Mouse (Mus musculus): Measurements from ENCODE around the gene B3galnt2. TPM values are rescaled to one million over a fixed set of nuclear protein-coding genes. Genes with fewer than 3 reads are reported as not detected.

Gene B3galnt2
- 29.0 and 35.2 TPM in 2 replicates for polyA plus RNA-seq (2012; rRNA removed)

DNA sequence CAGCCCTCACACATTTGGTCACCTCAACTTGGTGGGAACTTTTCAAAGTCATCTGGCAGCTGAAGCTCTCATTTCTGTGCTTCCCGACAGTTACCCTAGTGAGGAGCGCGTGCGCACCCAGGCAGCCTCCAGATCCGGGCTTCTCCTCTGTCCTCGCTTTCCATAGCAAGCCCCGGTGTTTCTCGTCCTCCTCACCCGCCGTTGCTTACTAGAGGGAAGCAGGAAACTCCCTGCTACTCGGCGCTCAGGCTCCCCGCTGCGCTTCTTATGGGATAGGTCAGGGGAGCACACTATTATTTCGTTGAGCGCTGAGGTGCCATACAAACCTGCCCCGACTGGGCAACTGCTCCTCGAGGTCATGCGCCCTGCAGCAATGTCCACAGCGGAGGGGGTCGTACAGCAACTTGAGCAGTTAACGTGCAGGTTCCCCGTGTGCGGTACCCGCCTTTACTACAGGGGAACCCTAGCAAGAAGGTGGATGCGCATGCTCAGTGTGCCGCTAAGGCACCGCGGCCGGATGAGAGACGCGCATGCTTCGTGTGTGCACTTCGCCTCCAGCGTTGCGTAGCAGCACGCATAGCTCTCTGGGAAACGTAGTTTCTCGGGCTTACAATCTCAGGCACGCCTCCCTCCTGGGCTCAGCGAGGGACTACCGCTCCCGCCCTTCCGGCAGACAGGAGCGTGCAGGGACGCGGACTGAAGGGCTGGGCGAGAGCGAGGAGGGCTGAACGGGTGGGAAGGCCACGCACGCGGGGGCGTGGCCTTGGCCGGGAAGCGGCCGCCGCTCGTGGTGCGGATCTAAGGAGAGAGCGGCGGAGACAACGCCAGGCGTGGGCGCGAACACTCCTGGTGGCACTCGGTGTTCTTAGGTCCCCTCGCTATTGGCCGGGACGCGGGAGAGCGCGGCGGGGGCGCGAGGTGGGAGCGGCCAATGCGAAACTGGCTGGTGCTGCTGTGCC lies at the start of gene B3galnt2:
TSS of gene B3galnt2 (plus strand) at position 596 of the 959 bp plus-strand sequence.
- DNase-seq (ENCODE audit: low read depth), result peak; percentile 100
- peak; percentile 75 for TF ChIP-seq POLR2A (IDR thresholded peaks at IDR 0.05; ENCODE audit: borderline replicate concordance, extremely low read depth, insufficient read depth, insufficient read length, poor library complexity, severe bottlenecking)
- TF ChIP-seq CTCF (IDR thresholded peaks at IDR 0.05; ENCODE audit: borderline replicate concordance, extremely low read depth, insufficient read depth, insufficient read length), result no peak

DNA sequence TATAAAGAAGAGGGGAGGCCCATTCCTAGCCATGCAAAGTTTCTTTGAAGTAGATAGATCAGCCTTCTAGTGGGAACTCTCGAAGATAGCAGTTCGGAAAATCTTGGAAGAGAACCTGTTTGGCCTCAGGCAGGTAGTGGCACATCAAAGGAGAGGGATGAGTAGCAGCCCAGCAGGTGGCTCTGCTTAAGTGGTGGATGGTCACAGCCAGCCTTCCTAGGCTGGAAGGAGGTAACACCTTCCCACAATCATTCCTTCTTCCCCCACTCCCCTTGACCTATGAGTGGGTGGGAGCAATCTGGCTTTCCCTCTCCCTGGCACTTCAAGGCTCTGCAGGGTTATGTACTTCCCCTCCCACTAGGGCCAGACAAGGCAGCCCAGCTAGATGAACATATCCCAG lies 42.9 kb upstream of the B3galnt2 start:
- TF ChIP-seq CTCF (IDR thresholded peaks at IDR 0.05; ENCODE audit: borderline replicate concordance, extremely low read depth, insufficient read depth, insufficient read length), result no peak
- no peak for TF ChIP-seq POLR2A (IDR thresholded peaks at IDR 0.05; ENCODE audit: borderline replicate concordance, extremely low read depth, insufficient read depth, insufficient read length, poor library complexity, severe bottlenecking)
- DNase-seq (ENCODE audit: low read depth), result no peak

DNA sequence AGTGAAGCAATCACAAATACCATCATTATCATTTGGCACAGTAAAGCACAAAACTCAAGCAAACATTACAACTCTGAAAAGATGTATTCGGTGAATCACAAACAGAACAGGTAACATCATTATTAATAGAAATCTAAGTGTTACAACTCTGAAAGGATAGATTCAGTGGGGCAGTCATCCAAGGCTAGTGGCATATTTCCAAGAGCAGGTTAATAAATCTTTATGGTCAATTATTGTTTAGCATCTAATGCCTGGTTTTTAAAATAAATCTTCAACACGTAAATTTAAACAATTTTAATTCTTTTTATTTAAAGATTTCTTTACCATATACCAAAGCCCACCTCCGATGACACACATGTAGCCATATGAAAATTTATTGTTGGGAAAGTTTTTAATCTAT lies 34.9 kb upstream of the B3galnt2 start:
- DNase-seq (ENCODE audit: low read depth), result no peak
- no peak for TF ChIP-seq CTCF (IDR thresholded peaks at IDR 0.05; ENCODE audit: borderline replicate concordance, extremely low read depth, insufficient read depth, insufficient read length)
- TF ChIP-seq POLR2A (IDR thresholded peaks at IDR 0.05; ENCODE audit: borderline replicate concordance, extremely low read depth, insufficient read depth, insufficient read length, poor library complexity, severe bottlenecking), result no peak

DNA sequence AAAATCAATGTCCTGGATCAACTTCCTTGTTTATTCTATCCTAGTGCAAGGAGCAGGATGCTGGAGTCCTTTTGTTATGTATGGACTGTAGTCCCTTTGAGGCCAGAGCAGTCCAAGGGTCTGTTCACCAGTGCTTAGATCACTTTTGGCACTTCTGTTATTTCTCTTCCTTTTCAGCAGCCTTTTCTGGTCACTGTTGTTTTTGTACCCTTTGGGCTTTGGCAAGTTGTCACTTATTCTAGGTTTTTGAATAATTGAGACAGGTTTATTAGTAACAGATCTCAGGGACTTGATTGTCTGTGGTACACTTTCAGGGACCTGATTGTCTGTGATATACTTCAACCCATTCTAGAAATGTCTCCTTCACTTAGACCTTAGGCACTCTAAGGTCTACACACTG lies 31.7 kb upstream of the B3galnt2 start:
- no peak for TF ChIP-seq POLR2A (IDR thresholded peaks at IDR 0.05; ENCODE audit: borderline replicate concordance, extremely low read depth, insufficient read depth, insufficient read length, poor library complexity, severe bottlenecking)
- no peak for TF ChIP-seq CTCF (IDR thresholded peaks at IDR 0.05; ENCODE audit: borderline replicate concordance, extremely low read depth, insufficient read depth, insufficient read length)

DNA sequence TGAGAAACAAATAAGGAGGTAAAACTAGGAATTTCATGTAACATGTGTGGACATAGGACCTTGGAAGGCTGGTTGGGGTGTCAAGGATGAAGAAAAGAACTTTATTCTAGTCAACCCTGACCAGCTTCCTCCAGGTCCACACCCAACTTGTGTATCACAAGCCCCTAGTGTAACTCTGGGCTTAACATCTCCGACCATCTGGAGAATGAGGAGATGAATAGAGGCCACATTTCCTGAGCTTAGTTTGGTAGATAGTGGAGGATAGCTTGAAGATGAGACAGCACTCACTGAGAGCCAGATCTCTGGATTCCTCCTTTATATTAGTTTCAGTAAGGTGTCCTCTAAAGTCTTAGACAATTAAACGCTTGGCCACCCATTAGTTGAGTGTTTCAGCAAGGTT lies 24.3 kb upstream of the B3galnt2 start:
- TF ChIP-seq POLR2A (IDR thresholded peaks at IDR 0.05; ENCODE audit: borderline replicate concordance, extremely low read depth, insufficient read depth, insufficient read length, poor library complexity, severe bottlenecking) (no peak), CTCF (IDR thresholded peaks at IDR 0.05; ENCODE audit: borderline replicate concordance, extremely low read depth, insufficient read depth, insufficient read length) (no peak)
- DNase-seq (ENCODE audit: low read depth), result no peak

More for the DNA sequence above, 31.7 kb upstream of the B3galnt2 start:
- DNase-seq (ENCODE audit: low read depth), result no peak

DNA sequence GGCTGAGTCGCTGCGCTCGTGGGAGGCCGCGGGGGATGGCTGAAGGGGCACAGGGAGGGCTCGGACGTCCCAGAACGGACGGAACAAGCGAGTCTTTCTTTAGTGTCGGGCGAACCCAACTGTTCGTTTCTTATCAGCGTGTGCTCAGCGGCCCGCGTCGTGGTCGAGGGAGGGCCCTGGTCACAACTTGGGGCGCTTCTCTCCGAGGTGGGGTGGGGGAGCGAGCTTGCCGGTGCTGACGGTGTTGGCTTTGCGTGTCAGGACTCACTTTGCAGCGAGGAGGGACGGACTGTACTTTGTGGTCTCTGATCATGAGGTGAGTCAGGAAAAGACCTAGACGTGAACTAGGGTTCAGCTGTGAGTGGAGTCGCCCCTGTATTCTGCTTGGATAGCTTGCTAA lies 662 bp downstream of the B3galnt2 start:
- TF ChIP-seq CTCF (IDR thresholded peaks at IDR 0.05; ENCODE audit: borderline replicate concordance, extremely low read depth, insufficient read depth, insufficient read length) (no peak), POLR2A (IDR thresholded peaks at IDR 0.05; ENCODE audit: borderline replicate concordance, extremely low read depth, insufficient read depth, insufficient read length, poor library complexity, severe bottlenecking) (no peak)
- DNase-seq (ENCODE audit: low read depth), result no peak

DNA sequence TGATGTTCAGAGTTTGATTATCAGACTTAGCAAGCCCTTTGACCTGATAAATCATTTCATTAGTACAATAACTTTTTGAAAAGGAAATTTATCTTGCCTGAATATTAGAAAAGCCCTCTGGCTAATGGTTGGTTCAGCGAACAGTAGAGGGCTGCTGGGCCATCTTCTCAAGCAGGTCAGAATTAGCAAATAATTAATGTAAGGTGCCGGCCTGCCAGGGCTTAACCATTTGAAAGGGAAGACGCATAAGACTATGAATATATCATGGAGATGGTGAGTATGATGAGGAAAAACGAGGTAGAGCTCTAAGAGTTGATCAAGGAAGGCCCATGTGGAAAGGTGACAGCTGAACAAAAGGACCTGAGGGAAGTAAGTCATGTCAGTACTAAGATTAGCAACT lies 2.4 kb downstream of the B3galnt2 start:
- no peak for DNase-seq (ENCODE audit: low read depth)
- TF ChIP-seq POLR2A (IDR thresholded peaks at IDR 0.05; ENCODE audit: borderline replicate concordance, extremely low read depth, insufficient read depth, insufficient read length, poor library complexity, severe bottlenecking) (no peak), CTCF (IDR thresholded peaks at IDR 0.05; ENCODE audit: borderline replicate concordance, extremely low read depth, insufficient read depth, insufficient read length) (no peak)

DNA sequence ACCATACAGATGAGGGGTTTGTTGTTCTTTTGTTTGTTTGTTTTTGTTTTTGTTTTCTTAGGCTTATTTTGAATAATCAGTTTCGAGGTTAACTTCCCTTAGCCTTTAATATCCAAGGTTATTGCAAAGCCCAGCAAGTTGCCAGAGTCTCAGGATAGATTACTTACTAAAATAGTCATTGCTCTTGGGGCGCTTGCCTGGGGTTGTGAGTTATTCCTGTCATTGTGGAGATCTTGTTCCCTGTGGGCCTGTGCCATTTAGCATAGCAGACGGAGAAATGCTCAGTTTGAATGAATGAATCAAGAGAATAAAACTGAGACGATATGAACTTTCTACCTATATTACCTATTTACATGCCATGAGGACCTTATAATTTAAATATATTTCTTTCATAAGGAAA lies 5.9 kb downstream of the B3galnt2 start:
- TF ChIP-seq CTCF (IDR thresholded peaks at IDR 0.05; ENCODE audit: borderline replicate concordance, extremely low read depth, insufficient read depth, insufficient read length), result no peak
- TF ChIP-seq POLR2A (IDR thresholded peaks at IDR 0.05; ENCODE audit: borderline replicate concordance, extremely low read depth, insufficient read depth, insufficient read length, poor library complexity, severe bottlenecking), result no peak

DNA sequence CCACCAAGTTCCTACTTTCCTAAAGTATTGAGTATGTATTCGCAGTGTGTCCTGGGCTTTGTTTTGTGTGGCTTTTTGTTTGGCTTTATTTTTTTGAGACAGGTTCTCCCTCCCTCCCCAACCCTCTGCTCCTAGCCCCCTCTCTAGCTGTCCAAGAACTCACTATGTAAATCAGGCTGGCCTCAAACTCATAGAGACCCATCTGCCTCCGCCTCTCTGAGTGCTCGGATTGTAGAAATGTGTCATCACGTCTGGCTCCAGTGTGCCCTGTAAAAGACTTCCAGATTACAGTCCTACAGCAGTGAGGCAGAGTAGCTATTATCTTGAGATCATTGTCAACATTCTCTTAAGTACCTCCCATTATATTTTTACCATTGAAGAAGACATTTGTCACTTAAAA lies 6.8 kb downstream of the B3galnt2 start:
- TF ChIP-seq POLR2A (IDR thresholded peaks at IDR 0.05; ENCODE audit: borderline replicate concordance, extremely low read depth, insufficient read depth, insufficient read length, poor library complexity, severe bottlenecking) (no peak), CTCF (IDR thresholded peaks at IDR 0.05; ENCODE audit: borderline replicate concordance, extremely low read depth, insufficient read depth, insufficient read length) (no peak)

More for the DNA sequence above, 5.9 kb downstream of the B3galnt2 start:
- DNase-seq (ENCODE audit: low read depth), result no peak

DNA sequence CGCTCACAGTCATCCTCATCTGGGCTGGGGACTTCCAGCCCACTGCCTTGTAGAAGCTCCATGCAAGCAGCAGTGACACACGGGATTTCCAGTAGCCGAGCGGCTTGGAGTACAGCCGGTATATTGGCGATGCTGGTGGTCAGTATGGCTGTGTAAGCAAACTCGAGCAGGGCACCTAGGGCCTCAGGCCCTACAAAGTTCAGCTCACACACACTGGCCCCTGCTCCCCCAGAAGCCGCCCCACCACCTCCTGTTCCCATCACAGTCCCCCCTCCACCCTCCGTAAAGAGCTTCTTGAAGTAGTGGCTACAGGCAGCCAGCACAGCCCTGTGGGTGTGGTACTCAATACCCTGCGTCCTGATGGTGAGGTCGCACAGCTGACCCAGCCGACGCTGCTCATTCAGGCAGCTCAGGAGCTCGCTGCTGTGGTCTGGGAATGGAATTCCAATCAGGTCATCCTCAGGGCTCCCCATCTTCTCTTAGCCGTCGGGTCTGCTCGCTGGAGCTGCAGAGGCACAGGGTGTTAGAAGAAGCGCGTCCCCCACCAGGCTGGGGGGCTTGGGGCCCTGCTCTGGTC lies 11.2 kb downstream of the B3galnt2 start:
- TF ChIP-seq POLR2A (IDR thresholded peaks at IDR 0.05; ENCODE audit: borderline replicate concordance, extremely low read depth, insufficient read depth, insufficient read length, poor library complexity, severe bottlenecking) (no peak), CTCF (IDR thresholded peaks at IDR 0.05; ENCODE audit: borderline replicate concordance, extremely low read depth, insufficient read depth, insufficient read length) (no peak)

More for the DNA sequence above, 6.8 kb downstream of the B3galnt2 start:
- no peak for DNase-seq (ENCODE audit: low read depth)

DNA sequence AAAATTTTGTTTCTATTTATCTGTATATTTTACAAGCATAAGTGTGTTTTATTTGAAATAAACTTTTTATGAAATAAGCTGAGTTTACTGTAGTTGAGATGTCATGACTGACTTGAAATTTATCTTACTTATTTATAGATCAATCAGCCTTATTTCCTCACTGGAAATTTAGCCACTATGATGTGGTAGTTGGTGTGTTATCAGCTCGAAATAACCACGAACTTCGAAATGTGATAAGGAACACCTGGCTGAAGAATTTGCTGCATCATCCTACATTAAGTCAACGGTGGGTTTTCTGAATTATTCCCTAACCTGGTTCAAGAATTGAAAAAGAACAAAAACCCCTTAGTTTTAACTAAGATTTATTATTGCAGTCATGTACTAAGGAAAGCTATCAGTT lies 11.9 kb downstream of the B3galnt2 start:
- TF ChIP-seq POLR2A (IDR thresholded peaks at IDR 0.05; ENCODE audit: borderline replicate concordance, extremely low read depth, insufficient read depth, insufficient read length, poor library complexity, severe bottlenecking) (no peak), CTCF (IDR thresholded peaks at IDR 0.05; ENCODE audit: borderline replicate concordance, extremely low read depth, insufficient read depth, insufficient read length) (no peak)
- no peak for DNase-seq (ENCODE audit: low read depth)

More for the DNA sequence above, 11.2 kb downstream of the B3galnt2 start:
- no peak for DNase-seq (ENCODE audit: low read depth)

All from brain, embryonic 14.5 days (tissue).